Mouse (Mus musculus) ovary, postnatal 14 days (tissue): ENCODE measurements at regions not wholly inside any gene's neighbourhood (a gene's known extent, or its start where the extent isn't known, plus 50 kb on each side); places are given as distances from the start of the nearest gene placed in this dataset.

ENCODE experiments used
- DNase-seq: peaks from one replicate; pipeline ENCODE4 v3.0.0; 2022; ENCODE audit warnings: low spot score

GRCm38 (mm10) chr5:146684429-146684828 lies 99.4 kb upstream of the Gpr12 start:
- DNase-seq, result no peak

GRCm38 (mm10) chr5:146683554-146683953 lies 98.5 kb upstream of the Gpr12 start:
- no peak for DNase-seq

GRCm38 (mm10) chr5:146682893-146683292 lies 97.9 kb upstream of the Gpr12 start:
- DNase-seq, result no peak

GRCm38 (mm10) chr5:146681512-146681911 lies 96.5 kb upstream of the Gpr12 start:
- DNase-seq, result no peak

- no peak for DNase-seq
Measured at GRCm38 (mm10) chr5:146679198-146679681, 94.2 kb upstream of the Gpr12 start.

DNA sequence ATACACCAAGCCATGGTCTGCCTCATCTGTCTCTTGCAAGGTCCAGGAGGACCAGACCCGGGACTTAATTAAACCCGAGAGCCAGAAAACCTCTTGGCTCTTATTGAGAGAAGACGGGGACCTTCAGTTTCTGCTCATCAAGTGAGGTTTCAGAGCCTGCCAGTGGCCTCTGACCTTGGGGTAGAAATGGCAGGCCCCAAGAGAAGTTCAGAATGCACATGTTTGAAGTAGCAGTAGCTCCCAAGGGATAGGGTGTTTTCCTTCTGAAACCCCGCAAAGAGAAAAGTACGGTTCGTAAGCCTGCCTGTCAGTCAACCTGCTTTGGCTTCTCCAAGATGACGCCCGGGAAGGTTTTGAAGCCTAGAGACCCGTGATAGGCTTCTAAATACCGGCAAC lies 93.7 kb upstream of the Gpr12 start:
- DNase-seq, result no peak

- DNase-seq, result no peak
Measured at GRCm38 (mm10) chr5:146678049-146678774, 93.2 kb upstream of the Gpr12 start.

- no peak for DNase-seq
Measured at GRCm38 (mm10) chr5:146677151-146677515, 92.1 kb upstream of the Gpr12 start.

DNA sequence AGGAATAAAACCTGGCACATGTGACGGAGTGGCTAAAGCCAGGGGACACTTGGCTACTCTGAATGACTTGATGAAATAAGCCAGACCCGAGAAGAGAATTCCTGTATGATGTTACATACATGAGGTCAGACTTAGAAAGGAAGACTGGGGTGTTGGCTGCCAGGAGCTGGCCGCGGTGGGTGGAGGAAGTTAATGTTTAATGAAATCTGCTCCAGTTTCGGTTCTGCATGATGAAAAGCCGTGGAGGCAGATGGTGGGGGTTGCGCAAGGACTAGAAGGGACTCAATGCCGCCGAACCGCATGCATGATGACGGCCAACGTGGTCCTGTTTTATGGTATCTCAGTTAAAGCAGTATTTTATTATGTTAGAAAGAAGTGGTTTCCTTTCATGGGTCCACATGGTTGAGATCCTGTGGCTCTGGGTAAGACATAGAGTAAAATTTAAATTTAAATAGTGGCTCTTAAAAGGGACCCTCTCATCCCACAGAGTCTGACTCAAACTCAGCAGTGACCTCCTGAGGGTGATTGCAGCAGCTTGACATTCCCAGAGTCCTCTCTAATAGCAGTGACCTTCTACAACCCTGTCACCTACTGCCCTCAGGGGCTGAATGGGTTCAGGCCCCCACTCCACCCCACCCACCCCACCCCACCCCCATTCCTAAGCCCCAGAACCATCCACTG lies 91.6 kb upstream of the Gpr12 start:
- DNase-seq, result no peak

DNA sequence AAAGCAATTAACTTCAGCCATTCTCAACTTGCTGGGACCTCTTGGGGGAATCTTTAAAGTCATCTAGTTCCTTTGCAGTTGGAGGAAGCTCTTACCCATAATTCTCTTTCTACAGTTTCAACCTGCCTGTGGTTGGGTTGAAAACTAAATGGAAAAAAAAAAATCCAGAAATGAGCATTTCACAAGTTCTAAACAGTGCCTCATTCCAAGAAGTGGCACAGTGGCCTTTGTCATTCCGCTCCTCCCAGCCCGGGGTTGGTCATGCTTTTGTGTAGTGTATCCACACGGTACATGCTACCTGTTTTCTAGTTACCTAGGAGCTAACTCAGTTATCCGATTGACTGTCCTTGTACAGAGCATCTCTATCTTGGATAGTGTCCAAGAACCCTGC lies 90.8 kb upstream of the Gpr12 start:
- no peak for DNase-seq

DNA sequence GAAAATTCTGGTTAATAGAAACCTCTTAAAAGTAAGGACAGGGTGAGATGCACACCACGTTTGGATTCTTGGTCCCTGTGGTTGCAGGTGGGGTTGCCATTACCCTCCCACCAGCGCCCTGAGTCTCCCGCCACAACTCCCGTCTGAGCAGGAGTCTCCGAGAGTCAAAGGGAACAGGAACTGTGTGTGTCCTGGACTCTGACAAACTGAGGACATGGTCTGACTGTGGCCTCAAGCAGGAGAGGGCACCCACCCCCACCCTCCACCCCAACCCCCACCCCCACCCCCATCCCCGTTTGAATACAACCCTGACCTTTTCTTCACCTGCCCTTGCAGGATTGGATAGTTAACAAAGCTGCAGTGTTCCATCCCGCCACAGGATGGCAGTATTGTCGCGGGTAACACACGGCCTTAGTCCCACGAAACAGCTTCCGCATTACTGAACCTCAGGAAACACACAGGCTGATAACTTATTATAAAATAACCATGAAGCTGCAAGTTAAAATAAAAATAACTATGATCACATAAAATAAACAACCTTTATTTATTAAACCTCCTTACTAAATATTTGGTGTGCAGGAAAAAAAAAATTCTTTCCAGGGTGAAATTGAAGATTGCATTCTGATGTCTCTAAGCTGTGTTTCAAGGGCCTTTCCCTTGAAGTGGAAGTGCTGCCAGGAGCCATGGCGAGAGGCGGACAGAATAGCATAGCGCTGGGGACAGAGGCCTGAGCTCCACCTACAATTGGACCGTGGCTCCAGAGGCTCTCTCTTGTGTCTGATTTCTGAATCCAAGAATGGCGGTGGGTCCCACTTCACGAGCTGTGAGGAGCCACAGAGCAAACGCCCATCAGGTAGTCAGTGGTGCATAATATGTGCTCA lies 90.2 kb upstream of the Gpr12 start:
- DNase-seq, result peak; percentile 66

GRCm38 (mm10) chr5:146661751-146662150 lies 76.7 kb upstream of the Gpr12 start:
- no peak for DNase-seq

DNA sequence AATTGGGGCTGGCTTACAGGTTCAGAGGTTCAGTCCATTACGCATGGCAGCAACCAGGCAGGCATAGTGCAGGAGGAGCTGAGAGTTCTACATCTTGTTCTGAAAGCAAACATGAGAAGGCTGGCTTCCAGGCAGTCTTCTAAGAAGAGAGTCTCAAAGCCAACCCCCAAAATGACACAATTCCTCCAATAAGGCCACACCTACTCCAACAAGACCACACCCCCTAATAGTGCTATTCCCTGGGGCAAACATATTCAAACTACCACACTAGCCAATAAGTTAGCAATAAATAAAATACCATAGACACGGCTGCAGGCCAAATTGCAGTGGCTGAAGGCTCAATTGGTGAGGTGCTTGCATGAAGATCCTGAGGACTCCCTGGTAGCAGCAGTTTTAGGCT lies 72.2 kb upstream of the Gpr12 start:
- DNase-seq, result no peak

DNA sequence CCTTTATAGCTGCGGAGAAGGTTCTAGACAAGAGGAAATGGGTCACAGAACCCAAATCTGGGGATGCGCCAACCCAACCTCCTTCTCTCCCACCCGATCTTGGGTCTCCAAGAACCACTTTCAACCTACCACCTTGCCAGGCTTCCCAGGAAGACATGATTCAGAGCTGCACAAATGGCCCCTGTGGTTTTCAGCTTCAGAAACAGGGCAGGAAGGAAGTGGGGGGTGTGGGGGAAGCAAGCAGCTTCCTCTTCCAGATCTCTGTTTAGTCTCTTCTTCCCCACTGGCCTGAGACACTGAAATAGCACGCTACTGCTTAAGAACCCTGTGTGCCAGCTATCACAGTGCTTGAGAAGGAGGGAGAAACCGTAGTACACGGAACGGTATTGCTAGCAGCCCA lies 70.4 kb upstream of the Gpr12 start:
- no peak for DNase-seq

DNA sequence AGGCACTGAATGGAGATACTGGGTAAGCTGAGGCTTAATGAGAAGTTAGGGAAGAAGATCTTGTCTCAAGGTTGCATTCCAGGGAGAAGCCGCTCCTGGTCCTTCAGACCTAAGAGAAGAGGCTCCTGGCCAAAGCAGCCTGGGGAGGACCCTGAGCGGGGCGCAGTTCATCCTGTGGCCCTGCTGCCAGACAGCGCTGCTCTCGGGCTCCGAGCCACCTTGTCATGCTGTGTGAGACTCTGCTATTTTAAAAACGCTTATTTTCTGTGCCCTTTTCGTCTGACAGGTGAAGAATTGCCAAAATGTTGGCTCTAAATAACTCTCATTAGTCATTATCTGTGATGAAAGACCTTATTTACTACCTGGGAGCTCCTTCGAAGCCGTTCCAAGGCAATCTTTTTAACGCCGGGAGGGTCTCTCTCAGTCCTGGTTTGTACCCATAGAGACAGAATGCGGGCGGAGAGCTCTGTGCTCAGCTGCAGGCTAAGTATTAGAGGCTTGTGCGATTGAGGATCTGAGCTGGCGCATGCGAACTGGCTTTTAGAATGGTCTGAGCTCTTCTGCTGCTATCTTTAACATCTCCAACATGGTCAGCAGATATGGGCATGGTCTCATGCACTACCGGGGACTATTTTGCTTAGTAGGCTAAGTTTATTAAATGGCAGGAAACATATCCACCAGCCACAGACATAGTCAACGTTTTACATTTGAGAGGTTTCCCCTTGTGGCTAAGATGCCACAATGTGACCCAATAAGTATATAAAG lies 68.8 kb upstream of the Gpr12 start:
- DNase-seq, result no peak

DNA sequence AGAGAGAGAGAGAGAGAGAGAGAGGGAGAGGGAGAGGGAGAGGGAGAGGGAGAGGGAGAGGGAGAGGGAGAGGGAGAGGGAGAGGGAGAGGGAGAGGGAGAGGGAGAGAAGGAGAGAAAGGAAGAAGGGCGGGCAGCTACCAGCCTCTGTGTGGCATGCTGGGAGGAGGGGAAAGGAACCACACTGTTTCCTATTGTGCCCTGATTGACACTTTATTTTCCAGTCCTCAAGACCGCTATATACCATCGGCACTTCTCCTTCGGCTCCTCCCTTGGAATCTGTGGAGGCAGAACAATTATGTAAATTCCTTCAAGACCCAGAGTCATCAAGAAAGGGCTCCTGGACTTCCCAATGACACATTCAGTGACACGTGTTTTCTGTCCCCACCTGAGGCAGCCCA lies 67.8 kb upstream of the Gpr12 start:
- DNase-seq, result no peak

- DNase-seq, result no peak
Measured at GRCm38 (mm10) chr5:146648519-146649060, 63.6 kb upstream of the Gpr12 start.

GRCm38 (mm10) chr5:146647628-146648380 lies 62.8 kb upstream of the Gpr12 start:
- no peak for DNase-seq

GRCm38 (mm10) chr5:146644499-146644898 lies 59.5 kb upstream of the Gpr12 start:
- peak; percentile 62 for DNase-seq

DNA sequence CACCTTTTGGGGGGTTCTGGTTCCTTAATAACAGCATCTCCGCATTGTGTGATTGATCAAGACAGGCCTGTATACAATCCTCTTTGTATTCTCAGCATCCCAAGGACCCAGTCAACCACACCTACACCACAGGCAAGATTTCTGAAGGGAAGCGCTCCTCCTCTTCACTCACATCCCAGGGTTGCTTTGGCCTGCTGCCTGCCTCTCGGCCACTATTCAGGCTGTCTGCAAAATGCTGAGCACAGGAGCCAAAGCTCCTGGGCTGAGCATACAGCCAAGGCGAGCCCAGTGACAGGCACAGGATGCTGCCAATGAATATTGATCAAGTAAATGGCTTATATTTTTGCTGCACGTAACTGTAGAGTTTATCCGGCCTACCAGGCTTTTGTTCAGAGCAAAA lies 56.9 kb upstream of the Gpr12 start:
- DNase-seq, result no peak

DNA sequence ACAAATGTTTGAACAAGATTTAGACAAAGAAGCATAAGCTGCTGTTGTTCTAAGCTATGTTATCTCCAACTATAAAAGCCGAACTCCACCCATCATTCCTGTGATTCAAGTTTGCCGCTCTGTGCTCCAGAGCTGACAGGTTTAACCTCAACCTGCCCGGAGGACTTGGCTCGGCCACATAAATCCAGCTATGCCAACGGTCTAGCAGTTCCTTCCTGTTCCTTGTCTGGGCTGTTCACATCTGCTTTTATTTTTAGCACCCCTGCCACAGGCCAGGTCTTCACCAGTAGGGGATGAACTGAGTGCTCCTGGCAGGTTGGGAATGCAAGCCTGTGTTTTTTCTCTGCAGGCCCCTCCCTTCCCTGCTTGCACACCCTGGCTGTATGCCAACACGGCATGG lies 51.8 kb upstream of the Gpr12 start:
- DNase-seq, result no peak
